Mouse (Mus musculus) frontal cortex, postnatal 36 days (tissue): ENCODE results near the gene Gda.

ENCODE experiments used
- DNase-seq, 2 experiments: peaks; one replicate each; pipeline ENCODE4 v3.0.0; 2022; ENCODE audit warnings: low spot score in 2 of 2

Gene Gda

GRCm38 (mm10) chr19:21457461-21457860 is 15.8 kb downstream of the Gda start:
- DNase-seq, result no peak

DNA sequence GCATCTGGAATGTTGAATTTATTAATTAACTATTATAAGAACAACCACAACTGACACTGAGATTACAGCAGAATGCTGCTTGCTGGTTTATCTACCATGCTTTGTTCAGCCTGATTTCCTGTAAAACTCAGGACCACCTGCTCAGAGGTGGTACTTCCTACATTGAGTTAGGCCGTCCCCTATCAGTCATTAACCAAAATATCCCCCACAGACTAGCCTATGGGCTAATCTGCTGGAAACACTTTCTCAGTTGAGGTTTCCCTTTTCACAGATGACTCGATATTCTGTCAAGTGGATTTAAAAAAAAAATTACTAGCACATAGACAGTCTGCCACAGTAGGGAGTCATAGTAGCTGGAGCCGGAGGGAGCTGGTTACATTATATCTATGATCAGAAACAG is 31.5 kb downstream of the Gda start:
- DNase-seq, result no peak

- no peak for DNase-seq
Measured at GRCm38 (mm10) chr19:21440841-21441240, 32.4 kb downstream of the Gda start.

DNA sequence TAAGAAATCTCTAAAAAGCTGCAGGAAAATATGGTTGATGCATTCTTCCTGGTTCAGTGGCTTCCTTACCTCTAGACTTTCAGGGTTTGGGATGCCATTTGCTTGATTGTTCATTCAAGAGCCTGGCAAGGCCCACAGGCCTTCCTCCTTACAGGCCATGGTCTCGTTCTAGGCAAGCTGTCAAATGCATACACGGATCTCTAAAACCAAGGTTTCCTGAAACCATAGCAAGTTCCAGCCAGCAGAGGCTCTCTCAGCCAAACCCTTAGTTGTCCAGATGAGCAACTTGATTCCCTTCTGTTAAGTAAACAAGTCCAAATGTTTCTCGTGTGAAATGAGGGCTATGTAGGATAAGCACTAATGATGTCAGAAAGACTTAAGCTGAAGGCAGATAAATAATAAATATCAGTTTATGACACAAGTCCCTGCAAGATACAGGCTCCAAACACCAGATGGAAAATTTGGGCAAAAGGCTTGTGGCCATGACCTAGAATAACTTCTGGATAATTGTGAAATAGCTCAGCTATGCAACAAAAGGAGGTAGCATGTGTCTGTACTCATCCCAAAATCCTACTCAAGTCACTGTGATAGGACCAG is 34.0 kb downstream of the Gda start:
- no peak for DNase-seq

DNA sequence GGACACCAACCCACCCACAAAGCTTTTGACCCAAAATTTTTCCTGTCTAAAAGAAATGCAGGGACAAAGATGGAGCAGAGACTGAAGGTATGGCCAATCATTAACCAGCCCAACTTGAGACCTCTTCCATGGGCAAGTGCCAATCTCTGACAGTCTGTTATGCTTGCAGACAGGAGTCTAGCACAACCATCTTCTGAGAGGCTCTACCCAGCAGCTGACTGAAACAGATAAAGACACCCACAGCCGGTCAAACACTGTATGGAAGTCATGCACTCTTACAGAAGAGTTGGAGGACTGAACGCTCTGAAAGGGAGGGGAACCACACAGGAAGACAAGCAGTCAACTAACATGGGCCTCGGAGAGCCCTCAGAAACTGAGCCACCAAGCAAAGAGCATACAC is 36.7 kb downstream of the Gda start:
- DNase-seq, result no peak

DNA sequence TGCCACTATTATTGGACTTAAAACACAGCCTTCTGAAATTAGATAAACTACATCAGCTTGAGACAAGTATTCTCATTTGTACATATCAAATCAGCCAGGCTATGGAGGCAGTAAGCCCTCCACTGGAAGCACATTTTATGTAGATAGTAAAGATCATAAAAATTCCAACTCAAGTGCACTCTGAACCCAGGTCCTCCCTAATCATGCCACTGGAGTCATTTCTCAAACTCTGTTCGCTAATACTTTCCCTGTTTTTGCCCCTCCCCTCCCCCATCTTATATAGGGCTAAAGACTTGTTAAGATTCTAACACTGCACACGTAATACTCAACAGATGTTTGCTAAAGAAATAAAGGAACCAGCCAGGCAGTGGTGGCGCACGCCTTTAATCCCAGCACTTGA is 39.9 kb downstream of the Gda start:
- no peak for DNase-seq

DNA sequence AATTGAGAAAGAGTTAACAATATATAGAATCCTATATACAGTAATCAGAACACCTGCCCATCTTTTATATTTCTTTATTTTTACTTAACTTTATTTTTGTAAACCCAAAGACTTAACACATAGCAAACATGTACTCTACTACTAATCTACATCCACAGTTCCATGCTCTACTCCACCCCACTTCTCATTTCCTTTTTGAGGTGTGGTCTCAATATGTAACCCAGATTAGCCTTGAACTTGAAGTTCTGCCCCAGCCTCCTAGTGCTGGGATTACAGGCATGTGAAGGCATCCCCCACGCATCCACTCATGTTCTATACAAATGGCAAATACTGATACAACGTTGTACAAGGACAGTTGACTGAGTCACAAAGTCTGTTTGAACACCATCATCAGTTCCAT is 40.4 kb downstream of the Gda start:
- DNase-seq, result no peak

DNA sequence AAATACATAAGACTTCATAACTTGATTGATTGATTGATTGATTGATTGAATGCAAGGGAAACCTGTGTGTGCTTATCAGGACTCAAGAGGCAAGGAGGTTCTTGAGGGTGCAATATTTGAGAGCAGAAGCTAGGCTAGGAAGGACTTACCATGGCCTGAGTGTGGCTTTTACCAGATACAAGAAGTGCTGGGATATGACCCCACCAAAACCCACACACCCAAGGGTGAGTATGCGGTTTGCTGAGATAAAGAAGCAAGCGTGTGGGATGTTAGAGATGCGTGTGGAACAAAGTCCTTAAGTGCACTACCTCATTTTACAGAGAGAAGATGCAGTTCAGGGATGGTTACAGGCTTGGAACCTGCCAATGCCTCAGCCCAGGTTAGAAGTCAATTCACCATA is 41.0 kb downstream of the Gda start:
- DNase-seq, result no peak

DNA sequence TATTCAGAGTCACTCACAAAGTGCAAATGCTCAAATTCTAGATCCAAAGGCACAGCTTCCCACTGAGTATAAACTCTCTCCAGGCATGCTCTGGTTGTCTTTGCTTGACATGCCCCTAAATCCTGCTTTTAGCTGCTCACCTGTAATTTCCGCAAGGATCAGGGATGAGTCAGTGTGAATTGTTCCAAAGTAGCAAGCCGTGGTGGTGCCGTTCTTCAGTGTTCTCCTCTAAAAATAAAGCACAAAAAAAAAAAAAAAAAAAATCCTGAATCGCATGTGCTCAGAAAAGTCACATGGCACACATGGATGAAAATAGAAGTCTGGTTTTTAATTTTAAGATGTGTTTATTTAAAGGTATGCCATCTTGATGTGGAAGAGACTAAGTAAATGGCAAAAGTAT is 47.9 kb downstream of the Gda start:
- DNase-seq, result no peak

DNA sequence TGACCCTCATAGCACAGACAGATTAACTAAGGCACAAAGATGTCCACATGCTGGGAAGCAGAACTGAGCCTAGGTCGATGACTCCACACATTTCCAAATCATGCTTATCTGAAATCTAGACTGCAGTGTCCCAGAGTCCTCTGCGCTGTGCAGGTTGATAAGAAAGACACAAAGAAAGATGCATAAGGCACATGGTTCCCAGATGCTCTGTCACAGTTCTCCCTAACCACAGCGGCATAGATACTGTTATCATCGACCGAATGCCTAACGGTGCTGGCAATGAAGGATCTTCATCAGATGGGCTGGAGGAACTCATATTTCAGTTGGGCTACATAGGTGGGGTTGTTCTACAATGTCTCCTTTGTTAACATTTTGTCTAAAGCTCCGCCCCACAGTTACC is 49.5 kb downstream of the Gda start:
- no peak for DNase-seq

DNA sequence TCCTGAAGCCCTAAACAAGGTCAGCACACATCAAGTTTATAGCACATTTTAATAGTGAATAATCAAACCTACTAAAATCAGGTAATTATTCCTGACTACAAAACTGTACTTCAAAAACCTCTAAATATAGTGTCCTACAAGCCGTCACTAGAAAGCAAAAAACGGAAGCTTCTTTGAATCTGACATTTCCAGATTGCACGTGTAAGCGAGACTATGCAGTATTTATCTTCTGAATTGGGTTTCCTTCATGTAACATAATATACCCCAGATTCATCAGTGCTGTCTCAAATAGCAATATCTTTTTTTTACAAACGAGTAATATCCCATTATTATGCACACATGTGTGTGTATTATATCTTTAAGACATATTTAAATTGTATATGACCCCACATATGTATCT is 54.8 kb downstream of the Gda start:
- DNase-seq, result no peak

- DNase-seq, result no peak
Measured at GRCm38 (mm10) chr19:21415377-21415776, 57.9 kb downstream of the Gda start.

- DNase-seq, result no peak
Measured at GRCm38 (mm10) chr19:21409178-21409577, 64.1 kb downstream of the Gda start.

GRCm38 (mm10) chr19:21407363-21407762 is 65.9 kb downstream of the Gda start:
- DNase-seq, result no peak

GRCm38 (mm10) chr19:21397994-21398393 is 75.3 kb downstream of the Gda start:
- DNase-seq, result no peak

DNA sequence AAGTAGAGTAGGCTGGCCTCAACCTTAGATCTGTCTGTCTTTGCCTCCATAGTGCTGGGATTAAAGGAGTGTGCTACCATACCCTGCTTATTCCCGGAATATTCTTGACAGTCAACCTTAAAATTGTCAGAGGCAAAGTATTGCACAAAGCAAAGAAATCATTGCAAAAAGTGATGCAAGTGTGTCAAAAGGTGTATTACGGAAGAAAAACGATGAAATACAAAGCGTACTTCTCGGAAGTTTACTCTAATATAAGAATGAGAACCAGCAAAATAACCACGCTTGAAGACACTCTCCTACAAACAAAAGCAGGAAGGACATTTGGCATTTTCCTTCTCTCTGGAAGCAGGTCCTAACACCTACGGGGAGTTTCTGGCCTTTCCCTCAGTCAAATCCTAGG is 76.9 kb downstream of the Gda start:
- no peak for DNase-seq

GRCm38 (mm10) chr19:21390904-21391303 is 82.3 kb downstream of the Gda start:
- DNase-seq, result no peak

DNA sequence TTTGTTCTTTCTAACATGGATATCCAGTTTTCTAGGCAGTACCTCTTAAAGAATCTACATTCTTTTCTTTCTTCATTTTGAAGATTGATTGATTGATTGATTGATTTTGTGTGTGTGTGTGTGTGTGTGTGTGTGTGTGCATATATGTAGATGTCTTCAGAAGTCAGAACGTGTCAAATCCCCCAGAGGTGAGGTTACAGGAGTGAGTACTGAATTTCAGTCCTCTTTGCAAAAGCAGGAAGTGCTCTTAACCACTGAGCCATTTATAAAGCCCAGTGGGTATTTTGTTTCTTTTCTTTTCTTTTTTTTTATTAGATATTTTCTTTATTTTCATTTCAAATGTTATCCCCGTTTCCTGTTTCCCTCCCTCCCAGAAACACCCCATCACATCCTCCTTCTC is 86.4 kb downstream of the Gda start:
- no peak for DNase-seq

- DNase-seq, result no peak
Measured at GRCm38 (mm10) chr19:21384231-21384630, 89.0 kb downstream of the Gda start.

GRCm38 (mm10) chr19:21383491-21384226 is 89.6 kb downstream of the Gda start:
- DNase-seq, result no peak

DNA sequence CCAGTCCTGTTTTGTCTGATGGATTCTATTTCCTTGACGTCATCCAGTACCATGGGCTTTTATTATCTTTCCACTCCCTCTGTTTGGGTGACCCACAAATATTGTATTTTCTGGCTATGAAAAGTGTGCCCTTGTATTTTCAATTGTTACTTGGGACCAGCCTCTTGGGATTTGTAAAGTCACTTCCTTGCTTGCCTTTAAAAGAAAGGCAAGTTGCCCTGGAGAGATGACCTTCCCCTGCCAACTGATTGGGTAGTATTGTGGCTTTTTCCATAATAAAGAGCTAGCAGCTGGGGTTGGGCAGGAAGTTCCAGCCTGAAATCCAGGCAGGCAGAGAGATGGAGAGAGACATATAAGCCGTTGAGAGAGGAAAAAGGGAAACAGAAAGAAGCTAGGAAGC is 91.5 kb downstream of the Gda start:
- no peak for DNase-seq

GRCm38 (mm10) chr19:21379195-21379594 is 94.0 kb downstream of the Gda start:
- DNase-seq, result peak; percentile 31 to 40

DNA sequence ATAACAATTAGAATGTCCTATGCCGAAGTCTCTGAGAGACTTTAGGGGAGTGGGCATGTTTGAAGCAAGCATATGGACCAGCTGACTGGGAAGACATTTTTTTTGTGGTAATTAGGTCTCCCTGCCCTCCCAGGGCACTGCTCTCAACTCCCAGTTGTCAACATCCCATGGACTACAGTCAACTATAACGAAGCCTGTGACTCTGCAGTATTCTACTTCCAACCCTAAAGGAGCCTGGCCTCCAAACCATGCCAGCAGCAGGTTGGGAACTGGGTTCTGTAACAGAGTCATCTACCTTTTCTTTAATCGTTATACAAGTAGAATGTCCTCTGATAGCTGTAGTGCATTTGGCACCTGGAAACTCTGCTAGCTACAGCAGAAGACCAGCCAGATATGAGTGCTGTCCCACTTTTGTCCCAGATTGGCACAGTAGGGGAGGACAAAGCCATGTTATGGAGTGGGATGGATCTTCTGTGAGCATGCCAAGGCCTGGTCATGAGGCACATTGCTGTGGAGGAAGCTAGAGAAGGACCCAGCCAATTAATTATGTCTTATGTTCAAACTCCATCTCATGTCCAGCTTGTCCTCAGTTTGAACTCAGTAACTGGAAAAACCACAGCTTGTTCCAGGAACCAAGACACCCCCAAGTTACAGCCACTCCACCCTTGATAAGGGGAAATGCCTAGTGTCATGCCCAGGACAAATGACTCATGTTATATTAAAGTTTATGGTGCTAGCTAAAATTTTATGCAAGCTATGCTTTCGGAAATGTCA is 96.6 kb downstream of the Gda start:
- no peak for DNase-seq
